Mouse (Mus musculus) stomach, postnatal 0 days (tissue): ENCODE measurements around the gene Olfr1504.

Source experiments
- CTCF ChIP-seq: IDR thresholded peaks from 2 replicates; pipeline ENCODE4 v1.5.1; 2016; ENCODE audit warnings: antibody characterized with exemption, low read depth, mild to moderate bottlenecking, moderate library complexity
- EP300 ChIP-seq: optimal IDR thresholded peaks from 2 replicates; pipeline ENCODE3; 2016; ENCODE audit warnings: antibody characterized with exemption

- TF ChIP-seq EP300 (no peak), CTCF (no peak)
These were observed at the start of gene Olfr1504 for GRCm38 (mm10) chr19:13897828-13898227.
